Mouse (Mus musculus): Measurements from ENCODE around the gene Tspan5.

Tspan5 gene

GRCm38 (mm10) chr3:138941604-138942003, 199.6 kb downstream of the Tspan5 start:
- DNase-seq (ENCODE audit: low spot score): no peak

- no peak for DNase-seq (ENCODE audit: low spot score)
Measured at GRCm38 (mm10) chr3:138945516-138945915, 203.5 kb downstream of the Tspan5 start.

- DNase-seq (ENCODE audit: low spot score): no peak
Measured at GRCm38 (mm10) chr3:138949081-138949480, 207.1 kb downstream of the Tspan5 start.

DNA sequence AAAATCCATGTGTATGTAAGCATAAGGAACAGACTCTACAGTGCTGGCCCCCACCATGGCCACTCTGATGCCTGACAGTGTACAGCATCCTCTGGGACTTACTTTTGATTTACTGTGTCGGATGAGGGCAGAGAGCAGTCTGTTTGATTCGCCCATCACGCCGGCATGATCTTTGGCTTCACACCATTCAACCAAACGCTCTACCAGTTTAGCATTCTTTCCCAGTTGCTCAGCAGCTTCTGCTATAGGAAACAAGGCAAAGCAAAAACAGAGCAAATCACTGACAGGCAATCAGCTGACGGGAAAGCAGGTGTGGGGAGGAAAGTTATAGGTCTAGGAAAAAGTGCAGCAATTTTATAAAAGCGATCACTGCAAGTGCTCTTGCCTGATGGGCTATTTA, 213.2 kb downstream of the Tspan5 start:
- no peak for DNase-seq (ENCODE audit: low spot score)
